Mouse (Mus musculus): ENCODE measurements at regions not wholly inside any gene's neighbourhood (a gene's known extent, or its start where the extent isn't known, plus 50 kb on each side); places are given as distances from the start of the nearest gene placed in this dataset.
"Not testable (repeated sequence)": the region's sequence is repeated elsewhere in the genome, so short reads cannot be mapped to it uniquely, and the experiment has no call there.

- no peak for DNase-seq (ENCODE audit: low spot score)
These were observed 464.9 kb downstream of the Inhba start for GRCm38 (mm10) chr13:16476515-16476914.

- no peak for DNase-seq (ENCODE audit: low spot score)
These were observed 475.6 kb downstream of the Inhba start for GRCm38 (mm10) chr13:16487292-16487691.

DNA sequence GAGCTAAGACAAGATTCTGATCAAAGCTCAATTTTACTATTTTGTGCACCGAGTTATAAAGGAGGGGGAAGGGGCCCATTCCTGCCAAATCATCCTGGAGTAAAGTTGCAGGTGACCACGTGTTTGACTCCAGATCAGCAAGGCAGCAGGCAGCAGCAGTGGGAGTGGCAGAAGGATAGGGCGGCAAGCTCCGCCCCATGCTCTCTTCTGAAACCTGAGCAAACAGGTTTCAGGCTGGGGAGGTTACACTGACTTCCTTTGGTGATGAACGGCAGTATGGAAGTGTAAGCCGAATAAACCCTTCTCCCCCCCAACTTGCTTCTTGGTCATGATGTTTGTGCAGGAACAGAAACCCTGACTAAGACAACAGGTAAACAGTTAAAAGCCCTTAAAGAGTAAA, 479.0 kb downstream of the Inhba start:
- DNase-seq (ENCODE audit: low spot score) = not testable (repeated sequence)

- no peak for DNase-seq (ENCODE audit: low spot score)
These were observed 486.4 kb downstream of the Inhba start for GRCm38 (mm10) chr13:16498052-16498451.

DNA sequence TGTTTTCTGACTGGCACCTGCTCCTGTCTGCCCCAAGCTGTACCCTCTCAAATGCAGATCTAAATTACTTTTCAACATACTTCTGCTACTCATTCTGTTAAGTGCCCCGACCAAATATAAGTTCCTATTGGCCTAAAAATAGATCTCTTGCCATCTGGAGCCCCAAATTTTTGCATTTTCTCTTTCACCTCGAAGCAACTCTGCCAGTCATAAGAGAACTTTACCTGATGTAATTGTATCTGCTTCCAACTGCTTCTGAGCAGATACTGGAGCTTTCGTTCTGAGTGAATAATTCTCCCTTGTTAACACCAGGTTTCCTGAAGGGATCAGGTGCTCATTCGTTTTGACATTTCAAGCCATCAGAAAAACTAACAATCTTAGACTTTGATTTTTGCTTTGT, 501.2 kb downstream of the Inhba start:
- DNase-seq (ENCODE audit: low spot score) = no peak

DNA sequence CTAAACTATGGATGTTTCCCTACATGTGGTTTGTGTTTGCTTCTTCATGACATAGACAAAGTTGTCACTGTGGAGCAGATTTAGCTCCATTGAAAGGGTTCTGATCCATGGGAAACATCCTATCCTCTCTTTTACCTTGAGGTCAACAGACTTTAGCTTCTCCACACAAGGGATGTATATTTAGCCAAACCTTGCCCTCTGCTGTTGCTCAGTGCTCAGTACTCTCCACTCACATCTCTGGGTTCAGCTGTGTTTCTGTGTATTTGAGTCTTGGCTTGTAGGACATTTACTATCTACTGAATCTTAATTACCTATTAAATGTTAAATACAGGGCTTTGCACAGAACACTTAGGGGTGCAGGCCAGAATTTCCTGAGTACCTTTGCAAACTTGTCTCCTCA, 503.5 kb downstream of the Inhba start:
- DNase-seq (ENCODE audit: low spot score) = no peak

- no peak for DNase-seq (ENCODE audit: low spot score)
These were observed 517.4 kb downstream of the Inhba start for GRCm38 (mm10) chr13:16529036-16529435.

DNA sequence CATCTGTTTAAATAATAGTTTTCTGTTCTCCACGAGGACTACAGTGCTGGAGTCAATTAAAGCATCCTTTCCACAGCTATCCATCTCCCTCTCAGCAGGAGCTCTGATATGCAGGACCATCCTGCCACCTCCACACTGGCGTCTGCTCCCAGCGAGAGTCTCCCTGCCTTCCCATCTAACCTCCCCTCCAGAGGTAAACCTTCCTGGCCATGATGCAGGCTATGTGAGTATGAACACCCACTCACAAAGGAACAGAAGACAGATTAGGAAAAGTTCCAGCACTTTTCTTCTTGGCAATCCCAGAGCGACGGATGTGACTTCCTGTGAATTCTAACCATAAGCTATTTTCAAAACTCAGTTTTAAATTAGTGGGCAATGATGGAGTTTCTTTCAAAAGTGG, 532.1 kb downstream of the Inhba start:
- DNase-seq (ENCODE audit: low spot score) = no peak

GRCm38 (mm10) chr13:16550060-16550459, 538.4 kb downstream of the Inhba start:
- DNase-seq (ENCODE audit: low spot score) = no peak

- DNase-seq (ENCODE audit: low spot score) = no peak
These were observed 553.3 kb downstream of the Inhba start for GRCm38 (mm10) chr13:16564988-16565387.

GRCm38 (mm10) chr13:16574069-16574468, 562.4 kb downstream of the Inhba start:
- no peak for DNase-seq (ENCODE audit: low spot score)

DNA sequence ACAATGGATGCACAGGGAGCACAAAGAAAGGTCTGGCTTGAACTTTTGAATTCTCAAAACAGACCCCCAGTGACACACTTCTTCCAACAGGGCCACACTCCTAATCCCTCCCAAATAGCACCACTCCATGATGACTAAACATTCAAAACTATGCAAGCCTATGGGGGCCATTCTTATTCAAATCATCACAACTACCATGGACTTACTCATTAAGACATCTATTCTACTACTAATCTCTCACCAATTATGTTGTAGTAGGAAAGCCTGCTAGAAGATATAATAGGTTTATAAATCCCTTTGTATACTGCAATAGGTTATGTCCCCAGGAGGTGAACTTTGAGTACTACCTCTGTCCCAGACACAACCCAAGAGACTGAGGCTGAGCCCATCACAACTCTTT, 574.6 kb downstream of the Inhba start:
- DNase-seq (ENCODE audit: low spot score) = no peak

DNA sequence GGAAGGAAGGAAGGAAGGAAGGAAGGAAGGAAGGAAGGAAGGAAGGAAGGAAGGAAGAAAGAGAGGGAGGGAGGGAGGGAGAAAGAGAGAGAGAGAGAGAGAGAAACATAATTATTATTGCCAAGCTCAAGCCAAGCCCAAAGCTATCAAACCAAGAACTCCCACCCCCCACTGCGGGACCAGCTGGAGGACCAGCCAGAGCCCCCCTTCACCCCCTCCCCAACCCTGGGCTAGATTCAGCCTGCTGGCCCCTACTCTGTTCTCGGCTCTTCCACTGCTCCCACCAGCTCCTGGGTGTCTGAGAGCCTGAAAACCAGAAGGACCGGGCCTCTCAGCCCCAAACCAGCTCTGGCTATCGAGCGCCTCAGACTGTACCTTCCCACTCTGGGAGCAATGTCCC, 608.1 kb downstream of the Inhba start:
- DNase-seq (ENCODE audit: low spot score) = no peak

- no peak for DNase-seq (ENCODE audit: low spot score)
These were observed 614.9 kb downstream of the Inhba start for GRCm38 (mm10) chr13:16626584-16626983.

- DNase-seq (ENCODE audit: low spot score) = no peak
These were observed 621.9 kb downstream of the Inhba start for GRCm38 (mm10) chr13:16633445-16634092.

DNA sequence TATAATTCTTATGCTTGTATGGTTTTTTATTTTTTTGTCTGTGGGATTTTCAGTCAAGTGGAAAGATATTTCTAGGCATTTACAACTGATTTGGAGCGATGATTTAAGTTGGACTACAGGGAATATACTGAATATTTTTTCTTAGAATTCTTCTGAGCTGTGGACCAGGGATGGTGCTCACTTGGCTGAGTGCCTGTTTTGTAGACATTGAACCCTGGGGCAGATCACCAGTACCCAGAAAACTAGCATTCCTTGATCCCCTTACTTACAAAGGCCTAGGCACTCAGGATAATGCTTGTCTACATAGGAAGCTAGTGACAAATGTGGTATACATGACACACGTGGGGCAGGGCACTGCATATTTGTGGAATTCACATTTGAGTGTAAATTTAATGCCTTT, 624.6 kb downstream of the Inhba start:
- DNase-seq (ENCODE audit: low spot score) = no peak

GRCm38 (mm10) chr13:16641611-16642449, 630.2 kb downstream of the Inhba start:
- DNase-seq (ENCODE audit: low spot score) = no peak

DNA sequence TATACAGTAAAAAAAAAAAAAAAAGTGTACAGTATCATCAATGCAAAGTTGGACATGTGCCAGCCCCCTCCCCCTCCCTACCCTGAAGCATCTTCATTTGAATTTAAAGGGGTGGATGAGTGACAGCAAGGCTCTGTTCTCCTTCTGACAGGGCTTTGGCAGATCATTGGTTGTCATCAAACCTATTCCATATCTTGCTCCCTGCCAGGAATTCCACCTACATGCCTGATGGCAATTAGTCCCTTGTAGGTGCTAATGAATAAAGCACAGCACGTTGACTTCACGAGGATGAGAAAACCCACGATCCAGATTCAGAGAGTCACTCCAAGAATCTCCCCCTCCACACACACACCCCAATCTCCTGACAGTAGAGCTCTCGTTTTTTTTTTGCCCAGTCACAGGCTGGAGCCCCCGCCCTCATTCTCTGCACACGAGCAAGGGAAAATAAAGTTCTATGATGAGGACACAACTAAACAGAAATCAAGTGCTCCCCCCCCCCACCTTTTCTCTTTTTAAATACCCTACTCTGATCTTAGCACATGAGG, 630.9 kb downstream of the Inhba start:
- DNase-seq (ENCODE audit: low spot score) = no peak

DNA sequence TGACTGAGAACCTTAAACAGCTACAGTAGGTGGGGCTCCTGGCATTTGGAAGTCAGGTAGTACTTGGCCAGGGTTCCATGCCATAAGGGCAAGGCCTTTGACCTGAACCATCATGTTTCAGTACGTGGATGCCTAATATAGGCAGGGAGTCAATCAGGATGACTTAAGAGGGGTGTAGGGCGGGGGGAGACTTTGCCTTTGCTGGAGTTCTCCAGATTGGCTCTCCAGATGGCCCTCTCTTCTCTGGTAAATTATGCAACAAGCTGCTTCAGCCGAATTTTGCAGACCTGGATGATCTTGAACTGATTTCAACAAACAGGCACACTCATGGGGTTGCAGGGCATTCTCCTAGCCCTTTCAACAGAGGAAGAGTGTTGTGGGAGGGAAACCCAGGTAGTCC, 633.7 kb downstream of the Inhba start:
- no peak for DNase-seq (ENCODE audit: low spot score)

GRCm38 (mm10) chr13:16646056-16646455, 634.4 kb downstream of the Inhba start:
- no peak for DNase-seq (ENCODE audit: low spot score)

DNA sequence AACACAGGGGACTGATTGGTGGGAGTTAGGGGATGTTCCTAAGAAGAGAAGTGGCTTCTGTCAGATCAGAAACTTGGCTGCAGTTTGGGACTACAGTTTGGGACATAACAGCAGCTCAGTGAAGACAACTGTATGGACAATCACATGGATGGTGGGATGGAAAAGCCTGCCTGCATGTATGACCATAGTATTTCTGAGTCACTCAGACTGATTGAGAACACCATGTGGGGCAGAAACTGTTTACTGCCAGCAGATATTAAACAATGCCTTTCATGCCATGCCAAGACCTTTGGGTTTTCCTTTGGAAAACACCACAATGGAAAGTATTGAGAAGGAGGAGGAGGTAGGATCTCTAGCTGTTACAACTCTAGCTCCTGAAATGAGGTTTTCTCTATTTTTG, 635.0 kb downstream of the Inhba start:
- no peak for DNase-seq (ENCODE audit: low spot score)

- no peak for DNase-seq (ENCODE audit: low spot score)
These were observed 644.5 kb downstream of the Inhba start for GRCm38 (mm10) chr13:16656110-16656509.

- DNase-seq (ENCODE audit: low spot score) = no peak
These were observed 648.2 kb downstream of the Inhba start for GRCm38 (mm10) chr13:16659894-16660293.

All from retina, embryonic 14.5 days (tissue).